Mouse (Mus musculus) MEL (cell line): ENCODE results near the gene Gdpd3.

Experiments used
- CTCF ChIP-seq, 3 experiments: IDR thresholded peaks in 2 of 3; conservative IDR thresholded peaks in 1 of 3; 2 replicates each; pipeline ENCODE4 v1.5.1; 2011 to 2012; ENCODE audit warnings: low read length in 3 of 3, low read depth in 2 of 3, mild to moderate bottlenecking in 2 of 3, improper control_type of control experiment in 1 of 3, inconsistent platforms in 1 of 3, mixed read lengths in 1 of 3, moderate library complexity in 1 of 3; ENCODE audit not compliant: control insufficient read depth in 1 of 3, insufficient read depth in 1 of 3, poor library complexity in 1 of 3, severe bottlenecking in 1 of 3
- EP300 ChIP-seq, 2 experiments: IDR thresholded peaks; 2 replicates each; pipeline ENCODE4 v1.6.1; 2011; ENCODE audit warnings: improper control_type of control experiment in 2 of 2, low read length in 2 of 2, low read depth in 1 of 2, mild to moderate bottlenecking in 1 of 2
- JUND ChIP-seq: IDR thresholded peaks from 2 replicates; pipeline ENCODE4 v1.6.1; 2011; ENCODE audit warnings: low read depth, mild to moderate bottlenecking, improper control_type of control experiment, low read length

GRCm38 (mm10) chr7:126798127-126799049 lies 32.3 kb downstream of the Gdpd3 start:
- TF ChIP-seq EP300 (IDR thresholded peaks at IDR 0.05; ENCODE audit: low read depth in 1 of 2, low read length in 2 of 2) (0 out of 4 replicates have a peak, but pooled peaks of 1 of the 2 experiments have one; percentile 2), CTCF (IDR thresholded peaks at IDR 0.05 in 2 of 3, conservative IDR thresholded peaks at IDR 0.05 in 1 of 3; ENCODE audit: control insufficient read depth in 1 of 3, insufficient read depth in 1 of 3, low read depth in 2 of 3, low read length in 3 of 3, poor library complexity in 1 of 3, severe bottlenecking in 1 of 3) (no peak), JUND (no peak)
